Mouse (Mus musculus): ENCODE results near the gene Faf2. TPM values are rescaled to one million over a fixed set of nuclear protein-coding genes. Genes with fewer than 3 reads are reported as not detected.
A peak's percentile ranks its signal among the peaks of the same experiment; 100 is the strongest.
"Not testable (repeated sequence)": the region's sequence is repeated elsewhere in the genome, so short reads cannot be mapped to it uniquely, and the experiment has no call there.

Gene Faf2
- polyA plus RNA-seq, 1 experiment: 13.3 TPM

GRCm38 (mm10) chr13:54605426-54605825 lies 16.2 kb upstream of the Faf2 start:
- no peak for DNase-seq (ENCODE audit: low read depth in 1 of 2, low spot score in 2 of 2)
- Histone ChIP-seq H3K27me3 (ENCODE audit: control insufficient read depth, insufficient read depth, low read length) (no peaks in the 10 kb centered on the region), H3K27ac (ENCODE audit: insufficient read depth, low read length) (no peak overlapping the region)

GRCm38 (mm10) chr13:54607204-54607603 lies 14.4 kb upstream of the Faf2 start:
- no peaks in the 10 kb centered on the region for H3K27me3 ChIP-seq (ENCODE audit: control insufficient read depth, insufficient read depth, low read length)
- 84% methylated on average over 5 of the region's 5 CpGs for WGBS
- no peaks in the 10 kb centered on the region; the same call in 1 of the 2 replicates for H3K36me3 ChIP-seq (ENCODE audit: control insufficient read depth, insufficient read depth, low read length)
- no peak overlapping the region for H3K4me3 ChIP-seq (ENCODE audit: extremely low read depth, insufficient read depth, insufficient read length)
- TF ChIP-seq CTCF (IDR thresholded peaks at IDR 0.05; ENCODE audit: extremely low read depth, insufficient read depth, insufficient read length, insufficient replicate concordance) (no peak), POLR2A (IDR thresholded peaks at IDR 0.05; ENCODE audit: low read depth, low read length) (no peak)
- no peak overlapping the region for H3K27ac ChIP-seq (ENCODE audit: insufficient read depth, low read length)
- 0 out of 2 replicates have a peak, but pooled peaks cover 2% of the 10 kb centered on the region for H3K4me1 ChIP-seq (ENCODE audit: control insufficient read depth, insufficient read depth, insufficient read length)
- no peak for DNase-seq (ENCODE audit: low read depth in 1 of 2, low spot score in 2 of 2)

More at GRCm38 (mm10) chr13:54605426-54605825, 16.2 kb upstream of the Faf2 start:
- no peaks in the 10 kb centered on the region; the same call in 1 of the 2 replicates for H3K36me3 ChIP-seq (ENCODE audit: control insufficient read depth, insufficient read depth, low read length)
- no peaks in the 10 kb centered on the region for H3K4me1 ChIP-seq (ENCODE audit: control insufficient read depth, insufficient read depth, insufficient read length)
- no peak overlapping the region for H3K4me3 ChIP-seq (ENCODE audit: extremely low read depth, insufficient read depth, insufficient read length)
- no peak for TF ChIP-seq POLR2A (IDR thresholded peaks at IDR 0.05; ENCODE audit: low read depth, low read length)
- TF ChIP-seq CTCF (IDR thresholded peaks at IDR 0.05; ENCODE audit: extremely low read depth, insufficient read depth, insufficient read length, insufficient replicate concordance): no peak
- 87% methylated on average over 5 of the region's 5 CpGs for WGBS

- H3K27me3 ChIP-seq (ENCODE audit: control insufficient read depth, insufficient read depth, low read length): no peaks in the 10 kb centered on the region
- no peak overlapping the region for H3K4me3 ChIP-seq (ENCODE audit: extremely low read depth, insufficient read depth, insufficient read length)
- no peak for DNase-seq (ENCODE audit: low read depth in 1 of 2, low spot score in 2 of 2)
- no peak overlapping the region for H3K27ac ChIP-seq (ENCODE audit: insufficient read depth, low read length)
- 94% methylated on average over 3 of the region's 3 CpGs for WGBS
- no peaks in the 10 kb centered on the region; the same call in 1 of the 2 replicates for H3K36me3 ChIP-seq (ENCODE audit: control insufficient read depth, insufficient read depth, low read length)
- TF ChIP-seq CTCF (IDR thresholded peaks at IDR 0.05; ENCODE audit: extremely low read depth, insufficient read depth, insufficient read length, insufficient replicate concordance) (no peak), POLR2A (IDR thresholded peaks at IDR 0.05; ENCODE audit: low read depth, low read length) (no peak)
- H3K4me1 ChIP-seq (ENCODE audit: control insufficient read depth, insufficient read depth, insufficient read length): 0 out of 2 replicates have a peak, but pooled peaks cover 2% of the 10 kb centered on the region
These were observed 13.6 kb upstream of the Faf2 start for GRCm38 (mm10) chr13:54608002-54608401.

- DNase-seq (ENCODE audit: low read depth in 1 of 2, low spot score in 2 of 2): no peak
- TF ChIP-seq POLR2A (IDR thresholded peaks at IDR 0.05; ENCODE audit: low read depth, low read length): no peak
- no peaks in the 10 kb centered on the region; the same call in 1 of the 2 replicates for H3K36me3 ChIP-seq (ENCODE audit: control insufficient read depth, insufficient read depth, low read length)
- no peak overlapping the region for H3K4me3 ChIP-seq (ENCODE audit: extremely low read depth, insufficient read depth, insufficient read length)
- no peaks in the 10 kb centered on the region for H3K27me3 ChIP-seq (ENCODE audit: control insufficient read depth, insufficient read depth, low read length)
- WGBS: 92% methylated on average over 8 of the region's 8 CpGs
- no peak overlapping the region for H3K27ac ChIP-seq (ENCODE audit: insufficient read depth, low read length)
- H3K4me1 ChIP-seq (ENCODE audit: control insufficient read depth, insufficient read depth, insufficient read length): 0 out of 2 replicates have a peak, but pooled peaks cover 2% of the 10 kb centered on the region
These were observed 12.9 kb upstream of the Faf2 start for GRCm38 (mm10) chr13:54608666-54609065.

- Histone ChIP-seq H3K4me3 (ENCODE audit: extremely low read depth, insufficient read depth, insufficient read length) (no peak overlapping the region), H3K27me3 (ENCODE audit: control insufficient read depth, insufficient read depth, low read length) (no peaks in the 10 kb centered on the region), H3K27ac (ENCODE audit: insufficient read depth, low read length) (no peak overlapping the region), H3K36me3 (ENCODE audit: control insufficient read depth, insufficient read depth, low read length) (no peaks in the 10 kb centered on the region; the same call in 1 of the 2 replicates), H3K4me1 (ENCODE audit: control insufficient read depth, insufficient read depth, insufficient read length) (0 out of 2 replicates have a peak, but pooled peaks cover 2% of the 10 kb centered on the region)
- no peak for DNase-seq (ENCODE audit: low read depth in 1 of 2, low spot score in 2 of 2)
- TF ChIP-seq CTCF (IDR thresholded peaks at IDR 0.05; ENCODE audit: extremely low read depth, insufficient read depth, insufficient read length, insufficient replicate concordance) (no peak), POLR2A (IDR thresholded peaks at IDR 0.05; ENCODE audit: low read depth, low read length) (no peak)
- 89% methylated on average over 1 of the region's 1 CpGs for WGBS
These were observed 12.3 kb upstream of the Faf2 start for GRCm38 (mm10) chr13:54609301-54609700.

- Histone ChIP-seq H3K36me3 (ENCODE audit: control insufficient read depth, insufficient read depth, low read length) (no peaks in the 10 kb centered on the region; the same call in 1 of the 2 replicates), H3K4me3 (ENCODE audit: extremely low read depth, insufficient read depth, insufficient read length) (peak overlapping the region; percentile 77), H3K27ac (ENCODE audit: insufficient read depth, low read length) (peak overlapping the region; percentile 17), H3K4me1 (ENCODE audit: control insufficient read depth, insufficient read depth, insufficient read length) (0 out of 2 replicates have a peak, but pooled peaks cover 2% of the 10 kb centered on the region), H3K27me3 (ENCODE audit: control insufficient read depth, insufficient read depth, low read length) (no peaks in the 10 kb centered on the region)
- no peak for DNase-seq (ENCODE audit: low read depth in 1 of 2, low spot score in 2 of 2)
- 31% methylated on average over 13 of the region's 13 CpGs for WGBS
- TF ChIP-seq CTCF (IDR thresholded peaks at IDR 0.05; ENCODE audit: extremely low read depth, insufficient read depth, insufficient read length, insufficient replicate concordance) (no peak), POLR2A (IDR thresholded peaks at IDR 0.05; ENCODE audit: low read depth, low read length) (no peak)
These were observed 11.0 kb upstream of the Faf2 start for GRCm38 (mm10) chr13:54610613-54610971.

GRCm38 (mm10) chr13:54610972-54611754 lies 10.4 kb upstream of the Faf2 start, which contains the start of gene Cltb:
TSS of gene Cltb (minus strand) at chr13:54611344.
- peak within 1 kb of the TSS; percentile 77 for H3K4me3 ChIP-seq (ENCODE audit: extremely low read depth, insufficient read depth, insufficient read length)
- WGBS: 1% methylated on average over 65 of the region's 66 CpGs
- no peaks in the 10 kb centered on the region; the same call in 1 of the 2 replicates for H3K36me3 ChIP-seq (ENCODE audit: control insufficient read depth, insufficient read depth, low read length)
- no peaks in the 10 kb centered on the region for H3K27me3 ChIP-seq (ENCODE audit: control insufficient read depth, insufficient read depth, low read length)
- TF ChIP-seq CTCF (IDR thresholded peaks at IDR 0.05; ENCODE audit: extremely low read depth, insufficient read depth, insufficient read length, insufficient replicate concordance) (no peak), POLR2A (IDR thresholded peaks at IDR 0.05; ENCODE audit: low read depth, low read length) (no peak)
- DNase-seq (ENCODE audit: low read depth in 1 of 2, low spot score in 2 of 2): peak in 1 of 2 experiments; percentile 77
- H3K27ac ChIP-seq (ENCODE audit: insufficient read depth, low read length): peak within 1 kb of the TSS; percentile 17
- 0 out of 2 replicates have a peak, but pooled peaks cover 2% of the 10 kb centered on the region for H3K4me1 ChIP-seq (ENCODE audit: control insufficient read depth, insufficient read depth, insufficient read length)

- not testable (repeated sequence) for DNase-seq (ENCODE audit: low read depth in 1 of 2, low spot score in 2 of 2); H3K4me1 ChIP-seq (ENCODE audit: control insufficient read depth, insufficient read depth, insufficient read length); H3K4me3 ChIP-seq (ENCODE audit: extremely low read depth, insufficient read depth, insufficient read length); H3K36me3 ChIP-seq (ENCODE audit: control insufficient read depth, insufficient read depth, low read length); H3K27ac ChIP-seq (ENCODE audit: insufficient read depth, low read length); H3K27me3 ChIP-seq (ENCODE audit: control insufficient read depth, insufficient read depth, low read length)
- 75% methylated on average over 8 of the region's 8 CpGs for WGBS
These were observed 8.4 kb upstream of the Faf2 start for GRCm38 (mm10) chr13:54613141-54613540.
